Mouse (Mus musculus) MEL (cell line): ENCODE data around the gene Ext2. TPM values are rescaled to one million over a fixed set of nuclear protein-coding genes. Genes with fewer than 3 reads are reported as not detected.

ENCODE experiments used
- DNase-seq: peaks from one replicate; pipeline ENCODE4 v3.0.0; 2011; ENCODE audit warnings: low read depth, low spot score
- H3K27ac ChIP-seq: 2 replicates; pipeline ENCODE4 v1.5.1; 2012; ENCODE audit warnings: low read depth, mild to moderate bottlenecking, control low read depth, low read length, moderate library complexity; ENCODE audit not compliant: control insufficient read depth
- H3K27me3 ChIP-seq, 2 experiments: fragments of 150-350 bp in 1 of 2; sonication (generic) in 1 of 2; 2 replicates each; pipeline ENCODE4 v1.6.1; 2012; ENCODE audit warnings: low read length in 2 of 2, mild to moderate bottlenecking in 2 of 2, improper control_type of control experiment in 1 of 2, moderate library complexity in 1 of 2; ENCODE audit not compliant: insufficient read depth in 2 of 2, control insufficient read depth in 1 of 2
- H3K36me3 ChIP-seq, 2 experiments: 2 replicates each; pipeline ENCODE4 v1.6.1; 2012 to 2014; ENCODE audit warnings: low read length in 2 of 2, improper control_type of control experiment in 1 of 2, inconsistent platforms in 1 of 2, mild to moderate bottlenecking in 1 of 2; ENCODE audit not compliant: insufficient read depth in 2 of 2, control insufficient read depth in 1 of 2
- H3K4me1 ChIP-seq, 2 experiments: fragments of 150-350 bp in 1 of 2; sonication (generic) in 1 of 2; 2 replicates each; pipeline ENCODE4 v1.6.1; 2012; ENCODE audit warnings: low read length in 2 of 2, improper control_type of control experiment in 1 of 2, mild to moderate bottlenecking in 1 of 2; ENCODE audit not compliant: insufficient read depth in 2 of 2, control insufficient read depth in 1 of 2
- H3K4me3 ChIP-seq, 2 experiments: fragments of 150-350 bp in 1 of 2; sonication (generic) in 1 of 2; 2 replicates each; pipeline ENCODE4 v1.5.1; 2012; ENCODE audit warnings: low read depth in 2 of 2, low read length in 2 of 2, mild to moderate bottlenecking in 2 of 2, moderate library complexity in 2 of 2, control low read depth in 1 of 2, improper control_type of control experiment in 1 of 2; ENCODE audit not compliant: control insufficient read depth in 1 of 2, insufficient read depth in 1 of 2
- H3K79me2 ChIP-seq: 2 replicates; pipeline ENCODE4 v1.6.1; 2012; ENCODE audit warnings: mild to moderate bottlenecking, low read length, moderate library complexity; ENCODE audit not compliant: control insufficient read depth, poor library complexity, insufficient read depth
- H3K9ac ChIP-seq: 2 replicates; pipeline ENCODE4 v1.6.1; 2012; ENCODE audit warnings: low read depth, mild to moderate bottlenecking, control low read depth, low read length, moderate library complexity; ENCODE audit not compliant: control insufficient read depth, poor library complexity, severe bottlenecking
- H3K9me3 ChIP-seq: fragments of 150-350 bp; sonication (generic); replicated peaks from 2 replicates; pipeline ENCODE4 v1.6.1; 2012; ENCODE audit warnings: mild to moderate bottlenecking, low read length, improper control_type of control experiment, moderate library complexity; ENCODE audit not compliant: insufficient read depth
- BHLHE40 ChIP-seq: IDR thresholded peaks from 2 replicates; pipeline ENCODE4 v1.6.1; 2012; ENCODE audit warnings: low read depth, mild to moderate bottlenecking, inconsistent platforms, low read length, improper control_type of control experiment, borderline replicate concordance
- CHD2 ChIP-seq: IDR thresholded peaks from 2 replicates; pipeline ENCODE4 v1.6.1; 2011; ENCODE audit warnings: low read length, improper control_type of control experiment
- CTCF ChIP-seq, 3 experiments: IDR thresholded peaks in 2 of 3; conservative IDR thresholded peaks in 1 of 3; 2 replicates each; pipeline ENCODE4 v1.5.1; 2011 to 2012; ENCODE audit warnings: low read length in 3 of 3, low read depth in 2 of 3, mild to moderate bottlenecking in 2 of 3, improper control_type of control experiment in 1 of 3, inconsistent platforms in 1 of 3, mixed read lengths in 1 of 3, moderate library complexity in 1 of 3; ENCODE audit not compliant: control insufficient read depth in 1 of 3, insufficient read depth in 1 of 3, poor library complexity in 1 of 3, severe bottlenecking in 1 of 3
- E2F4 ChIP-seq: IDR thresholded peaks from 2 replicates; pipeline ENCODE4 v1.6.1; 2011; ENCODE audit warnings: low read depth, low read length, improper control_type of control experiment, borderline replicate concordance
- EP300 ChIP-seq, 2 experiments: IDR thresholded peaks; 2 replicates each; pipeline ENCODE4 v1.6.1; 2011; ENCODE audit warnings: improper control_type of control experiment in 2 of 2, low read length in 2 of 2, low read depth in 1 of 2, mild to moderate bottlenecking in 1 of 2
- GABPA ChIP-seq: IDR thresholded peaks from 2 replicates; pipeline ENCODE4 v1.6.1; 2012; ENCODE audit warnings: low read depth, mild to moderate bottlenecking, inconsistent platforms, low read length, improper control_type of control experiment, moderate library complexity
- HCFC1 ChIP-seq: IDR thresholded peaks from 2 replicates; pipeline ENCODE4 v1.6.1; 2012; ENCODE audit warnings: low read depth, mild to moderate bottlenecking, inconsistent platforms, low read length, improper control_type of control experiment, moderate library complexity
- MAZ ChIP-seq: IDR thresholded peaks from 2 replicates; pipeline ENCODE4 v1.6.1; 2012; ENCODE audit warnings: low read depth, mild to moderate bottlenecking, inconsistent platforms, low read length, improper control_type of control experiment
- MEF2A ChIP-seq: IDR thresholded peaks from 2 replicates; pipeline ENCODE4 v1.6.1; 2014; ENCODE audit warnings: low read depth, mild to moderate bottlenecking, inconsistent platforms, low read length, improper control_type of control experiment; ENCODE audit not compliant: poor library complexity, insufficient replicate concordance, severe bottlenecking; ENCODE audit errors: extremely low read depth
- MXI1 ChIP-seq: IDR thresholded peaks from 2 replicates; pipeline ENCODE4 v1.6.1; 2011; ENCODE audit warnings: mild to moderate bottlenecking, low read depth, low read length, improper control_type of control experiment
- NELFE ChIP-seq: IDR thresholded peaks from 2 replicates; pipeline ENCODE4 v1.6.1; 2011; ENCODE audit warnings: low read depth, low read length, improper control_type of control experiment
- NRF1 ChIP-seq: IDR thresholded peaks from 2 replicates; pipeline ENCODE4 v1.6.1; 2014; ENCODE audit warnings: low read depth, mild to moderate bottlenecking, inconsistent platforms, low read length, improper control_type of control experiment, moderate library complexity; ENCODE audit not compliant: poor library complexity, insufficient read depth, severe bottlenecking
- POLR2AphosphoS2 ChIP-seq: IDR thresholded peaks from 2 replicates; pipeline ENCODE4 v1.6.1; 2011; ENCODE audit warnings: low read length, improper control_type of control experiment
- RAD21 ChIP-seq: IDR thresholded peaks from 2 replicates; pipeline ENCODE4 v1.6.1; 2011; ENCODE audit warnings: mild to moderate bottlenecking, low read depth, low read length, improper control_type of control experiment
- RCOR1 ChIP-seq: IDR thresholded peaks from 2 replicates; pipeline ENCODE4 v1.6.1; 2012; ENCODE audit warnings: low read depth, mild to moderate bottlenecking, inconsistent platforms, low read length, improper control_type of control experiment
- SIN3A ChIP-seq: IDR thresholded peaks from 2 replicates; pipeline ENCODE4 v1.6.1; 2012; ENCODE audit warnings: low read length, improper control_type of control experiment, inconsistent platforms
- SMC3 ChIP-seq: IDR thresholded peaks from 2 replicates; pipeline ENCODE4 v1.6.1; 2011; ENCODE audit warnings: low read depth, low read length, improper control_type of control experiment
- TBP ChIP-seq: IDR thresholded peaks from 2 replicates; pipeline ENCODE4 v1.8.0; 2011; ENCODE audit warnings: low read depth, low read length, improper control_type of control experiment
- UBTF ChIP-seq: IDR thresholded peaks from 2 replicates; pipeline ENCODE4 v1.6.1; 2012; ENCODE audit warnings: low read depth, mild to moderate bottlenecking, inconsistent platforms, low read length, improper control_type of control experiment, moderate library complexity, borderline replicate concordance; ENCODE audit not compliant: insufficient read depth
- USF2 ChIP-seq, 2 experiments: IDR thresholded peaks; 2 replicates each; pipeline ENCODE4 v1.6.1; 2011 to 2012; ENCODE audit warnings: improper control_type of control experiment in 2 of 2, low read length in 2 of 2, borderline replicate concordance in 1 of 2, inconsistent platforms in 1 of 2, low read depth in 1 of 2, mild to moderate bottlenecking in 1 of 2; ENCODE audit not compliant: insufficient read depth in 1 of 2
- ZC3H11A ChIP-seq: IDR thresholded peaks from 2 replicates; pipeline ENCODE4 v1.6.1; 2012; ENCODE audit warnings: low read depth, mild to moderate bottlenecking, inconsistent platforms, low read length, improper control_type of control experiment
- ZNF384 ChIP-seq: IDR thresholded peaks from 2 replicates; pipeline ENCODE4 v1.6.1; 2012; ENCODE audit warnings: low read depth, mild to moderate bottlenecking, inconsistent platforms, low read length, improper control_type of control experiment
- polyA plus RNA-seq, 2 experiments: library from polyadenylated mRNA; stranded (reverse) in 1 of 2; unstranded in 1 of 2; fragments of >175 nt in 1 of 2; fragments of >200 nt in 1 of 2; gene quantifications; 2 replicates each; pipeline versions ENCODE4 v1.2.1 to v1.2.4; 2012; ENCODE audit warnings: low replicate concordance in 2 of 2, low read depth in 1 of 2; ENCODE audit not compliant: insufficient read length in 2 of 2, insufficient read depth in 1 of 2, missing spikeins in 1 of 2
- total RNA-seq: library from RNA; depleted of rRNA; stranded (reverse); fragments of 300-350 nt; gene quantifications from 2 replicates; pipeline ENCODE4 v1.2.3, GENCODE M21; 2012

The Ext2 gene
- total and polyA plus RNA-seq, 3 experiments, result 33.7 to 66.8 TPM; not detected in 1

- no peak for DNase-seq
- Histone ChIP-seq H3K9me3 (no peaks in the 10 kb centered on the region), H3K27ac (no peak overlapping the region)
- TF ChIP-seq RCOR1 (no peak), ZNF384 (no peak), NRF1 (no peak), E2F4 (no peak), MAZ (no peak), GABPA (no peak), POLR2AphosphoS2 (no peak), ZC3H11A (no peak), USF2 (IDR thresholded peaks at IDR 0.05; ENCODE audit: borderline replicate concordance in 1 of 2, insufficient read depth in 1 of 2, low read depth in 1 of 2, low read length in 2 of 2) (no peak), MEF2A (no peak), UBTF (no peak), HCFC1 (no peak), SIN3A (no peak), BHLHE40 (no peak), MXI1 (no peak), RAD21 (no peak), NELFE (no peak)
- TF ChIP-seq, all 39 proteins: peak for 0
- H3K4me1 ChIP-seq, result no peaks in the 10 kb centered on the region
- H3K9ac ChIP-seq, result no peak overlapping the region
- no peaks in the 10 kb centered on the region for H3K36me3 ChIP-seq
- H3K79me2 ChIP-seq, result no peaks in the 10 kb centered on the region
- H3K4me3 ChIP-seq, result no peak overlapping the region
- H3K27me3 ChIP-seq, result no peaks in the 10 kb centered on the region
These were observed 75.7 kb downstream of the Ext2 start for GRCm38 (mm10) chr2:93746620-93747019.

GRCm38 (mm10) chr2:93746162-93746561 lies 76.2 kb downstream of the Ext2 start:
- no peak overlapping the region for H3K27ac ChIP-seq
- H3K4me3 ChIP-seq, result no peak overlapping the region
- no peak for DNase-seq
- H3K36me3 ChIP-seq, result no peaks in the 10 kb centered on the region
- no peaks in the 10 kb centered on the region for H3K79me2 ChIP-seq
- H3K27me3 ChIP-seq, result no peaks in the 10 kb centered on the region
- no peaks in the 10 kb centered on the region for H3K4me1 ChIP-seq
- TF ChIP-seq CHD2, result no peak
- TF ChIP-seq ZC3H11A, result no peak
- no peak for TF ChIP-seq HCFC1
- TF ChIP-seq TBP, result no peak
- TF ChIP-seq CTCF (IDR thresholded peaks at IDR 0.05 in 2 of 3, conservative IDR thresholded peaks at IDR 0.05 in 1 of 3; ENCODE audit: control insufficient read depth in 1 of 3, insufficient read depth in 1 of 3, low read depth in 2 of 3, low read length in 3 of 3, poor library complexity in 1 of 3, severe bottlenecking in 1 of 3), result no peak
- TF ChIP-seq SMC3, result no peak
- no peak for TF ChIP-seq POLR2AphosphoS2
- no peak for TF ChIP-seq EP300 (IDR thresholded peaks at IDR 0.05; ENCODE audit: low read depth in 1 of 2, low read length in 2 of 2)
- TF ChIP-seq, all 39 proteins: peak for 0
- Histone ChIP-seq H3K9me3 (no peaks in the 10 kb centered on the region), H3K9ac (no peak overlapping the region)
